Mouse (Mus musculus) left cerebral cortex, postnatal 36 days (tissue): ENCODE measurements around the gene Smyd3. TPM values are rescaled to one million over a fixed set of nuclear protein-coding genes. Genes with fewer than 3 reads are reported as not detected.

Source experiments
- DNase-seq, 2 experiments: peaks; one replicate each; pipeline ENCODE4 v3.0.0; 2021 to 2022; ENCODE audit warnings: low spot score in 2 of 2, mixed read lengths in 1 of 2
- intact Hi-C: fragments of 180-260 bp; cut with DNase I; formaldehyde crosslinking; loops from one replicate; pipeline ENCODE4 v1.15.1; 2025
- total RNA-seq, 2 experiments: library from RNA; stranded (reverse); gene quantifications; 2 replicates each; pipeline ENCODE4 v1.2.3; 2021

The Smyd3 gene
- total RNA-seq, 2 experiments from 2014 or later, result 22.7 to 28.3 TPM

DNA sequence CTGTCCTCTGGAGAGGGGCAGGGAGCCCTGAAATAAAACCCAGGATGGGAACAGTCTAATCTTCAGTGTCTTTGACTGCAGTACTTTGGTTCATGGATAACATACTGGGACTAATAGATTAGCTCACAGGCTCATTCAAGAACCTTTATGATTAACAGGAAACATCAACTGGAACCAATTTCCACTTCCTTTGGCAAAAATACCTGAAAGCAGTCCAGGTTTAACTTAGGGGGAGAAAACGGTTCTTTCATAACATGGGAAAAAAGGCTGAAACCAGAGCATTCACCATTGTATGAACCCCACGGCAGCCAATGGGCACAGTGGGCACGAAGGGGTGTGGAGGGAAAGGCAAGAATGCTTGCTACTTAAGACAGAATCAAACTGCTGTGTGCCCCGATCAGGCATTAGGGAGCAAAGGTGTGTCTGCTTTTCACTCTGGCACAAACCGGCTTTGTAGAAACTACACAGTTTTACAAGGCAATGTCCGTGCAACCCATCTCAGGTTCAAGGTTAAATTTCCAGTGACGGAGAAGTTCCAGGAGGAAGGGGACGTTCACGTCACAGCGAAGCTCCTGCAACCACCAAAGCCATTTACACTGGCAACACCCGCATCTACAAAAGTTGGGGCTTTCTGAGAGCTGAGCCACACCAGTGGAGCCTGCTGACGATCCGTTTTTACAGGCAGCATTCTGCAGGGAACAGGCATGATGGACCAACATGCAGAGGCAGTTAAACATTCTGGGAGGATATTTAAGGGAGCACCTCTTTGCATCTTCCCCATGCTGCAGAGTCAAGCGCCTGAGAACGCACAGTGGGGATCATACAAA lies 458.3 kb downstream of the Smyd3 start:
- no peak for DNase-seq
- intact Hi-C loops, result no loop called here

DNA sequence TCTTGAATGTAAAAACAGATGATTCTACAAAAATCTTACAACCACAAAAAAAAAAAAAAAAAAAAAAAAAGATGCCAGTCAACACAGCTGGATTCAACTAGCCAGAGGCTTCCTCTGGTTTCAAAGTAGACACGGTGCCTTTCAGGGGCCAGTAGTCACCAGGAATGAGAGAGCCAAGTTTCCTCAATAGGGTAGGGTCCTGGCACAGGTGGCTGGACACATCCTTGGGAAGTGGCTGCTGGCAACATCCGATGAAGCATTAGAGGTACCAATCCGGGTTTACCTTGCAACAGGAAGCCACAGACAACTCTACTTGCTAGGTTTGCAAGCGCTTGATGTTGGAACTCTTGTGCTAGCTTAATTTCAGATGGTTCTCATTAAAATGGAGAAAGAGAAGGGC lies 459.2 kb downstream of the Smyd3 start:
- intact Hi-C loops, result no loop called here
- DNase-seq, result no peak

DNA sequence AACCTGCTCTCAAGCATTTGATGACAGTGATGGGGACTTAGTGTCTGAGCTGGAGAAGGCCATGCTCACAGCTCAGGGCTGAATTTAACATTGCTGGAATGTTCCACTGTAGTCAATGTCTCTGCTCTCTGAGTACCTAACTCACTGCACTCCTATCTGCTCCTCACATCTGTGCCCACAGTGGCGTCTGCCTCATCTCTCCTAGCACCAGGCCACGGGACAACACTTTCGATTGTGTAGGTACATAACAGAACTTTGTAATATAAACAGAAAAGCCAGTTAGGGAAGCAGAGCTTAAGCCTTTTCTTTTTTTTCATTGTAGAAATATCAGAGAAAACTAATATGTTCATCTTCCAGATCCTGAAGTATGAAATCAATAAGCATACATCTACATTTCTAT lies 462.1 kb downstream of the Smyd3 start:
- intact Hi-C loops, result no loop called here
- DNase-seq, result no peak

DNA sequence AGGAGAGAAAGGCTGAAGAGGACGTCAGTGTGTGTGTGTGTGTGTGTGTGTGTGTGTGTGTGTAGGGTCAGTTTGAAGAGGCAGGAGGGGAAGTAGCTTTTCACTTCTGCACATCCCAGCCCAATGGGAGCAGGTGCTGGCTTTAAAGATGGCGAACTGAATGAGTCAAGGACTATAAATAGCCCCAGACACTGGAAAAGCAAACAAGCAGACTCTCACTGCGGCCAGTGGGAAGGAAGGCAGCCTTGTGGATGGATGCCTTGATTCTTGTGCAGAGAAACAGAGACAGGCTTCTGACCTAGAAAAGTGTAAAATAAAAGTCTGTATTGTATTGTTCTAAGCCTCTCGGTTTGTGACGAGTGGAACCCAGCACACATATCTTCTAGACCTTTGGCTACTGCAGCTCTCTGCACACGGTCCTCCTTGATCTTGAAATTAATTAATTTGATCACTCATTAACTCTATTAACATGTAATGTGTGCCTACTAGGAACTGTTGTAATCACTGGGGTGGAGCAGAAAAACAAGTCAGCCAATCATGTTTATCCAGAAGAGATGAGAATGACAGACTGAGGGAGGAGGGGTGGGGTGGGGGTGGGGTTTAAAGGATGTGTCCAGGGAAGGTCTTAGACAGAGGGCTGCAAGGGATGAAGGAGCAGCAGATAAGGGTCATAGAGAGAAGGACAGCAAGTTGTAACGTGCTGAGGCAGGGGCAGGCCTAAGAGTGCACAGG lies 463.3 kb downstream of the Smyd3 start:
- intact Hi-C loops, result no loop called here

DNA sequence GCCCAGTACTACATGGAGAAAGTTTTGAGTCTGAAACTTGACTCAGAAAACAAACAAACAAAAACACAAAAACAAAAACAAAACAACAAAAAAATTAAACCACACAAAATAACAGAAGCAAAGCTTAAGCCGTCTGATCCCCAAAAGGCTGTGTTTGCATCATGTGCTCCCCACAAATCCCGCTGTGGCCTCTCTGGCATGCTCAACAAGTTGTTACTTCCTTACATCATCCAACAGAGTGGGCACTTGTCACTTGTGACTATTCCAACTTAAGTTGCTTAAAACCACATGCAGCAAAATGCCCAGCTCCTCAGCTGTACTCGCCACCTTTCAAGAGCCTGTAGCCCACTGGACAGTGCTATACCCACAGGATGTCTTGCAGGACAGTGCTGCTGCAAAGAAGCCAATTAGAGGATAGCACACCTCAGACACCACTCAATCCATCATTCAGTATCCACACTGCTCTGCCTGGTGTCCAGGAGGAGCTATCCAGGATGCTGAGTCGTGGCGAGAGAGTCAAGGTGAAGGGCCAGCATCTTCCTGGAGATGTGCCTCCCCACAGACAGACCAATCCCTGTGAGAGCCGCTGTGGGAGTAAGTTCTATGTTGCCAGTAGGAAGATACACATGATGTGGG lies 465.2 kb downstream of the Smyd3 start:
- DNase-seq, result no peak
- intact Hi-C loops, result no loop called here

More for the DNA sequence above, 463.3 kb downstream of the Smyd3 start:
- DNase-seq, result no peak

DNA sequence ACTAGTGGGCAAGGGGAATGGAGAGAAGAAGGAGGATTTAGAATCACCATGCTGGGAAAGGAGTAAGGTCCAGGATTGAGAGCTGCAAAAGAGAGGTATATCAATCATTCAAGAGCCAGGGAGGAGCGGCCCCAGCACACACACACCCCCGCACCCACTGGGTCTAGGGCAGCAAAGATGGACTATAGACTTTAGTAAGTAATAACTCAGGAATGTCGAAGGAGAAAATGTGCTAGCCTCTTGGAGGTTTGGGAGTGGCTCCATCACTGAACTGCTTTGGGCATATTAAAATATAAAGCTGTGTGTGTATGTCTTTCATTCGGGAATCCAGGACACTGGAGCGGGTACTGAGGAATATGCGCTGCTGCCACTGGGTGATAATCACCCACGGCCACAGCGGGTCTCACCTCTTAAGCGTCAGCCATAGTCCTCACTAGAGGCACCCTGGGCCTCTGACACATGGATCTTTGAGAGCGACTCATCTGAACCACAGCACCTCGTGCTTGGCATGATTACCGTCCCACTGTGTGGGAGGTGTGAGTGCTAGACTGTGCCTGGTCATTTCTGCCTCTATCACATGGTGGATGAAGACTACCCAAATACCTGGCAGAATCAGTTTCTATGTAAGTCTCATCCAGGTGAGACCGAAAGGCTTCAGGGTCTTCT lies 469.8 kb downstream of the Smyd3 start:
- intact Hi-C loops, result no loop called here
- no peak for DNase-seq

DNA sequence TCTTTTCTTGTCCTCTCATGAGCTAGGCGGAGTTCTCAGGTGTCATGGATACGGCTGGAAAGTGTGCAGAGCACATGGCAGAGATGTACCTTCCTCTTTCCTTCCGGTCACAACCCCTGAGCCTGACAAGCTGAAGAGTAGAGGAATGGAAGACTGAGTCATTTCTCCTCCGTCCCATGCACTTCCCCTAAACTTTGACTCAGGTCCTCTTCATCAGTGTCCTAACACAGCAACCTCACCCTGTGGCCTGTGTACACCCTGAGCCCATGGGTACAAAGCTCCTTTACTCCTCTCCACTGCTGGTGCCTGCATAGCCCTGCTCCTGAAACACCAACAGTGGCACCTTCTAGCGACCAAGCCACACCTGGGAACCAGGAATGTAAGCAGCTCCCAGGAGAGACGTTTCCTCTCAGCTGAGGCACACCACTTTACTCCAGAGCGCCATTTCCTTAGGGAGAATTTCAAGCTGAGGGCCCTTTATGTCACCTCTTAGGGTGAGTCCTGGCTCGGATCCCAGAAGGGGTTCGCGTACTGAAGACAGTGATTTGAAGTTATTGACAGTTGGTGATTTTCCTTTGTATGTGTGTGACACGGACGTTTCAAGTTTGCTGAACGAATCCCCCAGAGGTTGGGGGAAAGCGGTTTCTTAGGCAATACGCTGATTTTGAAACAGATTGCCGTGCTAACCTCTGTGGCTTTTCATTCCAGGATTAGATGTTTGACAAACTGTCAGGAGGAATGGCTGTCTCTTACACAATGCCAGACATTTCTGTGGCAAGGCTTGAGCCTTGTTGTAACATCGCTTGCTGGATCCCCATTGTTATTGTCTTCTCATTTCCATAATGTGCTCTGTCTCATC lies 471.8 kb downstream of the Smyd3 start:
- intact Hi-C loops, result no loop called here

DNA sequence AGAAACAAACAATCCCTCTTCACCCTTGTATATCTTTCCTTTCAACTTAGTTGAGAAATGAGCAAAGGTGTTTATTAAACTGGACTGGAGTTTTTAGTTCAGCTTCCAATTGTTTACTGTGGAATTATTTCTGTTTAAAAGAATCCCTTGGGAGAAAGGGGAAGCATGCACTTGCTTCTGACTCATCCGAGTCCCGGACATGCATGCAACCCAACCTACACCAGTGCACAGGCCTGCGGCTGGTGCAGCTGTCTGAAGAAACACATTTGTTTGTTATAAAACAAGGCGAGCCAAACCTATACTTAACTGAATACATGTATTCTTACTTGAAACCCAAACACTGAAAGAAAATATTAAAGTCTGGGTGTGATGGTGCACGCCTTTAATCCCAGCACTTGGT lies 473.7 kb downstream of the Smyd3 start:
- DNase-seq, result no peak
- intact Hi-C loops, result no loop called here

More for the DNA sequence above, 471.8 kb downstream of the Smyd3 start:
- DNase-seq, result no peak

DNA sequence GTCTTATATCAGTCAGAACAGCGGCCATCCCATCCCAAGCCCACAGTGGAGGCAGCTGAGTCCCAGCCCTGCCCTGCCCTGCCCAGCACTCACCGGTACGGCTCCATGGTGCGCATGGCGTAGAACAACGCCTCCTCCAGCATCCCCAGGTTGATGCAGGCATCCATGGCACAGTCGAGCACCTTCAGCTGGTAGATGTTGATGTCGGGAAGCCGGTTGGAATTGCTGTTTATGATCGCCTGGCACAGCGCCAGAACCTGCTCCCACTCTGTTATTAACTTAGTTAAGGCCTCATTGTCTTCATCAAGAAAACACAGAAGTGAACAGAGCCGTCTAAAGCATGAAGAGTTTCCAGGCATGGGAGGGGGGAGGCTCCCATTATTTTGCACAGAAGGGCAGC lies 474.2 kb downstream of the Smyd3 start:
- no peak for DNase-seq
- intact Hi-C loops, result no loop called here

DNA sequence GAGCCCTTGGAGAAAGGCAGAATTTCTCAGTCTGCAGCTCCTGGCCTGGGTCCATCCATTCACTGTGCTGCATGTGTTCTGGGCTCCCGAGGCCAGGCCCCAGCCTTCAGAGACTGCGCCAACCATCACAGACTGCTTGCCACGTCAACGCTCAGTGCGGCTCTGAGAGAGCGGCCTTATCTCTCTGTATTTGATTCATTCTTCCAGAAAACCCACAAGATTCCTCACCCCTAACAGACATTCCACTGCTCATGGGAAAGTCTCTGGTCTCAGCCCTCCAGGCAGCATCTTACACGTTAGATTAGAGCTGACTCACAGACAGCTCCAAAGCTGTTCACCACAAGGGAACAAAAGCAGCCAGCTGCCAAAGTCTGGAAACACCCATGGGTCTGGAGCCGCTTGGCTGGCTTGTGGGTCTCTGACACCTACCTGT lies 475.9 kb downstream of the Smyd3 start:
- peak in 1 of 2 experiments; percentile 20 for DNase-seq
- intact Hi-C loops, result no loop called here

DNA sequence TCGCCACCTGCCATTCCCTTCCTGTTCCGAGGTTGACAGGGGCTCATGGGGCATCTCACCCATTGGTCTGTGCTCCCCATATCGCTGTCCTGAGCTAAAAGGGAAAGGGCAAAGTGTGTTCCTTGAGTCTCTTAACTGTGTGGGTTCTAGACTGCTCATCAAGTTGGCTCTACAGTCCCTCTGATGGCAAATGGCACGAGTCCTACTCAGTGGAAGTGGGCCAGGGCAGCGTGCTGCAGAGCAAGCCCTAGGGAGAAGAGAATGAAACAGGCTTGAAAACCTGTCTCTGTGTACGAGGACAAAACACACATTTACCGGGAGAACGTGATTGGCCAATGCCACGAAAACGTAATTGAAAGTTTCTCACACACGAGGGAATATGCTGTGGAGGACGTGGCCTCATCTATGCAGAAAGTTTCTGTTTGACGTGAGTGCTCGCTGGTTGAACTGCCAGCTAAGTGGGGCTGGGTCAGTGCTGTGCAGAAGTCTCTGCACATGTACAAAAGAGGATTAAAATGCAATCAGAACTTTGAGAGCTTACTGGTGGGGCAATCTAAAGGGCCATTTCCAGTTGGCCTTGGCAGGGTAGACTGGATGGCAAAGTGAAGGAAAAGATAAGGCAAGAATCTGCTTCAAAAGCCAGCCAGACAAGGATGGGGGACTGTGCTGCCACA lies 476.5 kb downstream of the Smyd3 start:
- no peak for DNase-seq
- intact Hi-C loops, result no loop called here

DNA sequence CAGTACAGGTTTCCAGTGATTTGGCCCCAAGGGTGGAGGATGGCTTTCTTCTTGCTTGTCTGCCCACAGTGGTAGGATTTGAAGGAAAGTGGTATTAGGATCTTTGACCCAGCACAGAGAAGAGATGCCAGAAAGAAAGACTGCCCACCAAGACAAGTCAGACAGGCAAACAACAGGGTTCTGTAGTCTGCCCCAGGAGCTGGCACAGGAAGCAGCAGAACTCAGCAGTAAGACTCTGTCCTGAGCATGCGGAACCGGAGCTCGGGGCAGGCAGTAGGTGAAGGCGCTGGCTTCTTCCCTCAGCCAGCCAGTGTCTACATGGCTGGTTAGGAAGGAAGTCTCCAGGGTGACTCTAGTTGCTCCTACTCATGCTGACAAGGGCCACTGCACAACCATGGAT lies 479.0 kb downstream of the Smyd3 start:
- intact Hi-C loops, result no loop called here
- DNase-seq, result no peak

DNA sequence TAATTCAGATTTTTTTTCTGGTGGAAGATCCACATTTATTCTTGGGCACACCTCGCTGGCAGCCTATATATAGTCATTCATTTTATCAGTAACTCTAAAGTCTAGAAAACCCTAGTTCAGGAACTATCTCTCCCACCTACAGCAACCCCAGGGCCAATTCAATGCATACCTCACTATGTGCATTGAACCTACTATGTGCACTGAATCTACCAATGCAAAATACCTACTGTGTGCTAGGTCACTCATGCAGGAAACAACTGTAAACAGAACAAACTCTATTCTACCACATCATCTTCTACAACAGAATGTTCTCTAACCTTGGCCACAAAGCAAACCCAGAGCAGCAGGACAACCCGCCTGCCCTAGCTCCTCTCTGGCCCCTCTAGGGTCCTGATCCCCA lies 484.9 kb downstream of the Smyd3 start:
- intact Hi-C loops, result no loop called here
- DNase-seq, result no peak

DNA sequence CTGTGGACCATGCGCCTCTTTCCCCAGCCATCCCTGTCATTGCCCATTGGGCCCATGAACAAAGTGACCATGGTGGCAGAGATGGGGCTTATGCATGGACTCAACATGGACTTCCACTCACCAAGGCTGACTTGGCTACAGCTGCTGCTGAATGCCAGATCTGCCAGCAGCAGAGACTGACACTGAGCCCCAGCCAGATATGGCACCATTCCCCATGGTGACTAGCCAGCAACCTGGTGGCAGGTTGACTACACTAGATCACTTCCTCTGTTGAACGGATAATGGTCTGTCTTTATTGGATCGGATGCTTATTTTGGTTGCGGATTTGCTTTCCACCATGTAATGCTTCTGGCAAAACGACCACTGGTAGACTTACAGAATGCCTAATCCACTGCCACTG lies 486.3 kb downstream of the Smyd3 start:
- DNase-seq, result no peak
- intact Hi-C loops, result no loop called here

DNA sequence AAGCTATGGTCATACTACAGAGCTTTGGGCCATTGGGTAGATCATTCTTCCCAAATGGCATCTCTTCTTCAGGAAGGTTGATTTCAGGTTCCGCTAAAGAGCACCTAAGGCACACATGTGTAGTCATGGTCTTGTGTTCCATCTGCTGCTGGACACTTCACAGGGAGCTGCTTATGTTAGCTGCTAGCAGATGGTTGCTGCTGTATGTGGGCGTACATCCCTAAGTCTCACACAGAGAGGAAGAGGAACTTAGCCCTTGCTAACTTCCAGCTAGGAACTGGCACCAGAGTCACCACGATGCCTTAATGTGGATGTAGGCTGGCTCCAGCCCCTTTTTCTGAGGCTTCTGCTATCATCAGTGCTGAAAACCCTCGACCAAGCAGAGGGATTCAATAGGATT lies 491.2 kb downstream of the Smyd3 start:
- intact Hi-C loops, result no loop called here
- peak; percentile 32 to 50 for DNase-seq

DNA sequence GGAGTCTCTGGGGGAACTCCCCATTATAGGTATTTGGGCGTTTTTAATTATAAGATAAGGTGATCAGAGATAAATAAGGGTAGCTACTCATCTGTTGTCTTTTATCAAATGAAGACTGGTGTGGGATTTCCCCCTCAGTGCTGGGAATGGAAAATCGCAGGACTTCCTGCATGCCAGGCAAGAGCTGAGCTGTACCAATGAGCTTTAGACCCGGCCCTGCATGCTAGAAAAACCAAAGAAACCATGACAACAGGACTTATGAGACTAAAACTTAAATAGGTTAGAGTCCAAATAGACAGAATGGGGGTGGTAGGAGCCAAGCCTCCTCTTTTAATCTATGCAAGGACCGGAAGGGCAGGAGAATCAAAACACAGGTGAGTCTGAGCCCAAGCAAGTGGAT lies 492.7 kb downstream of the Smyd3 start:
- no peak for DNase-seq
- intact Hi-C loops, result no loop called here

DNA sequence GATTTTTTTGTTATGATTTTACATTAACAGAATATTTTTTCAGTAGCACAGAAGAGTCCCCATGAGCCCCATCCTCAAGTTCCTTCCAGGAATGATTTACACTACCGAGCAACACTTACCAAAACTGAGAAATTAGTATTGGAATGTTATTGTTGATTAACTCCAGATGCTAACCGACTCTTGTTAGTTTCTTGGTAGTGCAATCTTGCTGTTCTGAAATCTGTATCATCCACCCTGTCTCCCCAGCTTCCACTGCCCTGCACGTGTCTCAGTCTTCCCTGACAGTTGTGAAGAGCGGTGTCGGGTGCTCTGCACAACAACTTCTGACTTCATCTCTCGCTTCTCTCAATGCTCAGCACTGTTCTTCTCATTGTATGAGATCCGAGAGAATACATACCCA lies 494.4 kb downstream of the Smyd3 start:
- no peak for DNase-seq
- intact Hi-C loops, result no loop called here

DNA sequence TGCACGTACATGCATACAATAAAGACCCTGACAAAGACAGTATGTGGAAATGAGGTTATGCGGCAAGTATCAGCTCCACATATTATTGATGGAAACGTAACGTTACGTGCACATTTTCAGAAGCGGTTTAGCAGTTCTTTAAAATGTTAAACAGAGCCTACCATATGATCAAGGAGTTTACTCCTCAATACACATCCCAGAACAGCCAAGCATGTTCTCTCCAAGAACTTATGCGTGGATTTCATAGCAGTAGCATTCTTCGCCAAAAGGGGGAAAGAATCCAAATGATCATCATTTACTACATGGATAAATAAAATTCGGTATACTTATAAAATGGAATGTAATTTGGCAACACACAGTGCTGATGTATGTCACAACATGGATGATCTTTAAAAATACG lies 500.4 kb downstream of the Smyd3 start:
- intact Hi-C loops, result no loop called here
- DNase-seq, result no peak

DNA sequence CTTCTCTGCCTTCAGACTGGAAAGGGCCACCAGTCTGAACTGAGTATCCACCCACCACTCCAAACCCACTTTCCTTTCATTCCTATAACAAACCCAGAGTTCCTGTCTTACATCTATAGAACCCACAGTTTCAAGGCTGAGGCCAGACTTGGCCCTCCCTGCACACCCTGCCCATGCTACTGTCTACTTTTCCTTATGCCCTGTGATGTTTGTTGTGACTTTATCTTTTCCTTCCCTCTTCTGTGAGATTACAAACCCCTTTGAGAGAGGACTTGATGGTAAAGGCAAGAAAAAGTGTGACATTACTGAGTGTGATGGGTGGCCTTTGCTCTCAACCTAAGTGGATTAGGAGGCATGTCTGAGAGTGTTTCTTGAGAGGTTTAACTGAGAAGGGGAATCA lies 504.8 kb downstream of the Smyd3 start:
- intact Hi-C loops, result no loop called here
- no peak for DNase-seq
